Mouse (Mus musculus) hindbrain, embryonic 11.5 days (tissue): ENCODE measurements around the gene Enthd1. TPM values are rescaled to one million over a fixed set of nuclear protein-coding genes. Genes with fewer than 3 reads are reported as not detected.

ENCODE experiments used
- ATAC-seq: fragments of 200-750 bp; cut with Nextera tagmentation; 2 replicates; pipeline ENCODE4 v1.8.0; 2017; ENCODE audit warnings: mild to moderate bottlenecking, moderate TSS enrichment, moderate library complexity; ENCODE audit not compliant: low FRiP score
- DNase-seq: peaks from one replicate; pipeline ENCODE4 v3.0.0-alpha.2; 2015; ENCODE audit warnings: low spot score
- H3K27ac ChIP-seq: fragments of 300-500 bp; sonication (generic); 2 replicates; pipeline ENCODE4 v1.5.1; 2014; ENCODE audit warnings: mild to moderate bottlenecking, low read depth, low read length
- H3K27me3 ChIP-seq: fragments of 300-500 bp; sonication (generic); 2 replicates; pipeline ENCODE4 v1.6.1; 2014; ENCODE audit warnings: mild to moderate bottlenecking, low read length, moderate library complexity, mixed read lengths; ENCODE audit not compliant: control insufficient read depth, insufficient read depth
- H3K36me3 ChIP-seq: fragments of 300-500 bp; sonication (generic); 2 replicates; pipeline ENCODE4 v1.6.1; 2014; ENCODE audit warnings: mild to moderate bottlenecking, low read length, moderate library complexity, mixed read lengths; ENCODE audit not compliant: control insufficient read depth, insufficient read depth
- H3K4me1 ChIP-seq: fragments of 300-500 bp; sonication (generic); replicated peaks from 2 replicates; pipeline ENCODE4 v1.6.1; 2014; ENCODE audit warnings: low read length, mixed read lengths; ENCODE audit not compliant: control insufficient read depth, insufficient read depth
- H3K4me2 ChIP-seq: fragments of 300-500 bp; sonication (generic); replicated peaks from 2 replicates; pipeline ENCODE4 v1.6.1; 2014; ENCODE audit warnings: mild to moderate bottlenecking, low read depth, low read length
- H3K4me3 ChIP-seq: fragments of 300-500 bp; sonication (generic); 2 replicates; pipeline ENCODE4 v1.5.1; 2014; ENCODE audit warnings: low read depth, low read length
- H3K9ac ChIP-seq: fragments of 300-500 bp; sonication (generic); 2 replicates; pipeline ENCODE4 v1.6.1; 2014; ENCODE audit warnings: low read depth, low read length
- H3K9me3 ChIP-seq: fragments of 300-500 bp; sonication (generic); 2 replicates; pipeline ENCODE4 v1.6.1; 2016; ENCODE audit warnings: low read length; ENCODE audit not compliant: control insufficient read depth
- WGBS: fragments of 180-500 bp; shearing (Covaris S2); extraction: QIAGEN DNeasy Blood & Tissue Kit; methylation state at CpG from one replicate; pipeline ENCODE4 v1.1.7; 2014; 5-methylcytosine and 5-hydroxymethylcytosine counted together
- polyA plus RNA-seq: library from polyadenylated mRNA; unstranded; fragments of >200 nt; fragmentation: Nextera tagmentation; extraction: Ambion mirVana; gene quantifications from 2 replicates; pipeline ENCODE4 v1.2.1, GENCODE M21; 2014

The Enthd1 gene
- polyA plus RNA-seq, result not detected in 2 replicates

GRCm38 (mm10) chr15:80565106-80565665, at the start of gene Enthd1:
Gene Enthd1, minus strand, starts transcription at chr15:80565156.
- no peaks in the 10 kb centered on the region for H3K36me3 ChIP-seq
- H3K9ac ChIP-seq, result no peak within 1 kb of the TSS
- WGBS, result 82% methylated on average over 19 of the region's 19 CpGs
- H3K4me2 ChIP-seq, result no peak within 1 kb of the TSS
- no peak for DNase-seq
- no peaks in the 10 kb centered on the region for H3K9me3 ChIP-seq
- no peak for ATAC-seq
- no peaks in the 10 kb centered on the region for H3K27me3 ChIP-seq
- H3K4me3 ChIP-seq, result no peak within 1 kb of the TSS
- no peak within 1 kb of the TSS for H3K27ac ChIP-seq
- no peaks in the 10 kb centered on the region for H3K4me1 ChIP-seq

- no peak overlapping the region for H3K4me2 ChIP-seq
- ATAC-seq (no peak), DNase-seq (no peak)
- no peak overlapping the region for H3K9ac ChIP-seq
- no peak overlapping the region for H3K4me3 ChIP-seq
- no peaks in the 10 kb centered on the region for H3K36me3 ChIP-seq
- no peaks in the 10 kb centered on the region for H3K4me1 ChIP-seq
- H3K9me3 ChIP-seq, result no peaks in the 10 kb centered on the region
- 65% methylated on average over 5 of the region's 5 CpGs for WGBS
- H3K27ac ChIP-seq, result 0 out of 2 replicates have a peak overlapping the region, but pooled peaks have one; percentile 1
- H3K27me3 ChIP-seq, result peaks cover 4% of the 10 kb centered on the region; the same call in 1 of the 2 replicates
Observed at GRCm38 (mm10) chr15:80613904-80614303, 48.9 kb upstream of the Enthd1 start.

GRCm38 (mm10) chr15:80611478-80611877, 46.5 kb upstream of the Enthd1 start:
- H3K4me3 ChIP-seq, result no peak overlapping the region
- H3K9ac ChIP-seq, result no peak overlapping the region
- DNase-seq (no peak), ATAC-seq (no peak)
- no peaks in the 10 kb centered on the region for H3K36me3 ChIP-seq
- no peak overlapping the region for H3K27ac ChIP-seq
- H3K27me3 ChIP-seq, result no peaks in the 10 kb centered on the region
- 85% methylated on average over 5 of the region's 5 CpGs for WGBS
- no peaks in the 10 kb centered on the region for H3K9me3 ChIP-seq
- no peaks in the 10 kb centered on the region for H3K4me1 ChIP-seq
- no peak overlapping the region for H3K4me2 ChIP-seq

GRCm38 (mm10) chr15:80610335-80610734, 45.4 kb upstream of the Enthd1 start:
- H3K27ac ChIP-seq, result no peak overlapping the region
- no peak overlapping the region for H3K4me2 ChIP-seq
- ATAC-seq, result no peak
- H3K27me3 ChIP-seq, result no peaks in the 10 kb centered on the region
- no peak for DNase-seq
- no peaks in the 10 kb centered on the region for H3K36me3 ChIP-seq
- WGBS, result 80% methylated on average over 2 of the region's 2 CpGs
- no peaks in the 10 kb centered on the region for H3K9me3 ChIP-seq
- no peaks in the 10 kb centered on the region for H3K4me1 ChIP-seq
- no peak overlapping the region for H3K9ac ChIP-seq
- no peak overlapping the region for H3K4me3 ChIP-seq

GRCm38 (mm10) chr15:80607970-80608369, 43.0 kb upstream of the Enthd1 start:
- DNase-seq, result no peak
- H3K9ac ChIP-seq, result no peak overlapping the region
- no peaks in the 10 kb centered on the region for H3K4me1 ChIP-seq
- no peaks in the 10 kb centered on the region for H3K27me3 ChIP-seq
- H3K4me3 ChIP-seq, result no peak overlapping the region
- no peak overlapping the region for H3K4me2 ChIP-seq
- H3K36me3 ChIP-seq, result no peaks in the 10 kb centered on the region
- no peaks in the 10 kb centered on the region for H3K9me3 ChIP-seq
- ATAC-seq, result no peak
- H3K27ac ChIP-seq, result no peak overlapping the region
- 72% methylated on average over 3 of the region's 3 CpGs for WGBS

GRCm38 (mm10) chr15:80604026-80604425, 39.1 kb upstream of the Enthd1 start:
- H3K27me3 ChIP-seq, result no peaks in the 10 kb centered on the region
- H3K36me3 ChIP-seq, result no peaks in the 10 kb centered on the region
- no peaks in the 10 kb centered on the region for H3K9me3 ChIP-seq
- H3K4me3 ChIP-seq, result no peak overlapping the region
- DNase-seq, result no peak
- no peak for ATAC-seq
- no peak overlapping the region for H3K27ac ChIP-seq
- no peak overlapping the region for H3K9ac ChIP-seq
- 89% methylated on average over 6 of the region's 6 CpGs for WGBS
- H3K4me2 ChIP-seq, result no peak overlapping the region
- H3K4me1 ChIP-seq, result no peaks in the 10 kb centered on the region

- WGBS, result 65% methylated on average over 7 of the region's 7 CpGs
- H3K27ac ChIP-seq, result no peak overlapping the region
- H3K9me3 ChIP-seq, result no peaks in the 10 kb centered on the region
- H3K4me1 ChIP-seq, result no peaks in the 10 kb centered on the region
- no peak overlapping the region for H3K4me3 ChIP-seq
- H3K9ac ChIP-seq, result no peak overlapping the region
- no peaks in the 10 kb centered on the region for H3K27me3 ChIP-seq
- no peak for ATAC-seq
- H3K4me2 ChIP-seq, result no peak overlapping the region
- DNase-seq, result no peak
- H3K36me3 ChIP-seq, result no peaks in the 10 kb centered on the region
Observed at GRCm38 (mm10) chr15:80602487-80602886, 37.5 kb upstream of the Enthd1 start.

GRCm38 (mm10) chr15:80601456-80601855, 36.5 kb upstream of the Enthd1 start:
- no peaks in the 10 kb centered on the region for H3K9me3 ChIP-seq
- ATAC-seq, result no peak
- H3K4me3 ChIP-seq, result no peak overlapping the region
- 60% methylated on average over 7 of the region's 7 CpGs for WGBS
- H3K9ac ChIP-seq, result no peak overlapping the region
- no peak for DNase-seq
- no peak overlapping the region for H3K27ac ChIP-seq
- no peaks in the 10 kb centered on the region for H3K36me3 ChIP-seq
- no peak overlapping the region for H3K4me2 ChIP-seq
- H3K27me3 ChIP-seq, result no peaks in the 10 kb centered on the region
- no peaks in the 10 kb centered on the region for H3K4me1 ChIP-seq

GRCm38 (mm10) chr15:80599843-80600242, 34.9 kb upstream of the Enthd1 start:
- H3K4me2 ChIP-seq, result no peak overlapping the region
- H3K9me3 ChIP-seq, result no peaks in the 10 kb centered on the region
- ATAC-seq (no peak), DNase-seq (no peak)
- H3K27ac ChIP-seq, result no peak overlapping the region
- no peaks in the 10 kb centered on the region for H3K36me3 ChIP-seq
- no peak overlapping the region for H3K9ac ChIP-seq
- H3K27me3 ChIP-seq, result no peaks in the 10 kb centered on the region
- H3K4me3 ChIP-seq, result no peak overlapping the region
- WGBS, result 90% methylated on average over 4 of the region's 4 CpGs
- no peaks in the 10 kb centered on the region for H3K4me1 ChIP-seq
